Mouse (Mus musculus): ENCODE data around the gene Spag8.

DNA sequence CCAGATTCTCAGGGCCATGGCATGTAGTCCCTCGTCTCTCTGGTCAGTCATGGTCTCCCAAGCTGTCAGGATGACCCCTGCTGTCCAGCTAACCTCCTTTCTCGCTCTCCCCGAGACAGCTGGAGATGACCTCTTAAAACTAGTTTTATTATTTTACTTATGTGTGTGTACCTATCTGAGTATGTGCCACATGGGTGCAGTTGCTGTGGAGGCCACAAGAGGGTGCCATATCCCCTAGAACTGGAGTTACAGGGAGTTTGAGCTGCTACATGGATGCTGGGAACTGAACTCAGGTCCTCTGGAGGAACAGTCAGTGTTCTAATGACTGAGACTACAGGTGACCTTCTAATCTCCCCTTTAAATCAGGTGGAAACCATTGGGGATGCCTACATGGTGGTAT is 3.6 kb downstream of the Spag8 start:
- no peak for TF ChIP-seq USF1 (IDR thresholded peaks at IDR 0.05; ENCODE audit: low read depth)
- no peak for TF ChIP-seq CTCF (IDR thresholded peaks at IDR 0.05; ENCODE audit: control insufficient read depth, insufficient read depth, insufficient read length)
- no peak for TF ChIP-seq MAX (IDR thresholded peaks at IDR 0.05)
- no peak for TF ChIP-seq MYOD1 (IDR thresholded peaks at IDR 0.05; ENCODE audit: control insufficient read depth, insufficient read length, low read depth)
- TF ChIP-seq MYOG (IDR thresholded peaks at IDR 0.05; ENCODE audit: control insufficient read depth, extremely low read depth, insufficient read length), result no peak
- no peak for TF ChIP-seq CEBPB (IDR thresholded peaks at IDR 0.05; ENCODE audit: low read depth)

Measured in C2C12 (cell line).